Mouse (Mus musculus) small intestine, adult 2 months (tissue): ENCODE measurements around the gene Prss50. TPM values are rescaled to one million over a fixed set of nuclear protein-coding genes. Genes with fewer than 3 reads are reported as not detected.

Source experiments
- H3K27ac ChIP-seq: fragments of 200-500 bp; 2 replicates; pipeline ENCODE4 v1.5.1; 2012; ENCODE audit warnings: low read depth, low read length, control low read depth, inconsistent platforms; ENCODE audit not compliant: insufficient read depth
- H3K27me3 ChIP-seq: fragments of 200-500 bp; 2 replicates; pipeline ENCODE4 v1.6.1; 2012; ENCODE audit warnings: mild to moderate bottlenecking, moderate library complexity, low read length, inconsistent platforms; ENCODE audit not compliant: control insufficient read depth, insufficient read depth
- H3K36me3 ChIP-seq: fragments of 200-500 bp; 2 replicates; pipeline ENCODE4 v1.6.1; 2012; ENCODE audit warnings: mild to moderate bottlenecking, low read length, control low read depth, inconsistent platforms; ENCODE audit not compliant: control insufficient read depth, insufficient read depth
- H3K4me1 ChIP-seq: fragments of 200-500 bp; 2 replicates; pipeline ENCODE4 v1.6.1; 2012; ENCODE audit warnings: low read length, inconsistent platforms, mixed read lengths; ENCODE audit not compliant: control insufficient read depth, insufficient read depth, insufficient read length
- H3K4me3 ChIP-seq: fragments of 200-500 bp; 2 replicates; pipeline ENCODE4 v1.5.1; 2012; ENCODE audit warnings: low read depth, mild to moderate bottlenecking, control low read depth, inconsistent platforms, low read length, moderate library complexity
- CTCF ChIP-seq: fragments of 200-500 bp; IDR thresholded peaks from 2 replicates; pipeline ENCODE4 v1.5.1; 2012; ENCODE audit warnings: low read depth, mild to moderate bottlenecking, control low read depth, inconsistent platforms, low read length, moderate library complexity, mixed read lengths; ENCODE audit not compliant: insufficient replicate concordance, insufficient read length; ENCODE audit errors: extremely low read depth
- POLR2A ChIP-seq: fragments of 200-500 bp; IDR thresholded peaks from 2 replicates; pipeline ENCODE4 v1.6.1; 2012; ENCODE audit warnings: low read depth, mild to moderate bottlenecking, control low read depth, inconsistent platforms, low read length, moderate library complexity
- WGBS: fragments of 180-500 bp; shearing (Covaris S2); methylation state at CpG from one replicate; pipeline ENCODE4 v1.1.7; 2018; 5-methylcytosine and 5-hydroxymethylcytosine counted together
- polyA plus RNA-seq: library from polyadenylated mRNA; depleted of rRNA; stranded (reverse); fragments of >200 nt; gene quantifications from 2 replicates; pipeline ENCODE4 v1.2.3, GENCODE M21; 2012

Gene Prss50
- polyA plus RNA-seq, 1 experiment, result not detected

GRCm38 (mm10) chr9:110891077-110891828, 33.5 kb downstream of the Prss50 start:
- H3K36me3 ChIP-seq, result peaks cover 21% of the 10 kb centered on the region; the same call in 1 of the 2 replicates

GRCm38 (mm10) chr9:110892552-110892951, 34.8 kb downstream of the Prss50 start:
- Histone ChIP-seq H3K36me3 (peaks cover 19% of the 10 kb centered on the region; the same call in 1 of the 2 replicates), H3K27me3 (no peaks in the 10 kb centered on the region), H3K4me3 (no peak overlapping the region), H3K4me1 (peaks cover 13% of the 10 kb centered on the region), H3K27ac (no peak overlapping the region)
- WGBS, result 87% methylated on average over 3 of the region's 3 CpGs
- no peak for TF ChIP-seq CTCF
- no peak for TF ChIP-seq POLR2A

More at GRCm38 (mm10) chr9:110891077-110891828, 33.5 kb downstream of the Prss50 start:
- Histone ChIP-seq H3K27me3 (no peaks in the 10 kb centered on the region), H3K27ac (no peak overlapping the region), H3K4me3 (no peak overlapping the region), H3K4me1 (peaks cover 14% of the 10 kb centered on the region)
- WGBS, result 84% methylated on average over 12 of the region's 12 CpGs
- TF ChIP-seq POLR2A (no peak), CTCF (no peak)

DNA sequence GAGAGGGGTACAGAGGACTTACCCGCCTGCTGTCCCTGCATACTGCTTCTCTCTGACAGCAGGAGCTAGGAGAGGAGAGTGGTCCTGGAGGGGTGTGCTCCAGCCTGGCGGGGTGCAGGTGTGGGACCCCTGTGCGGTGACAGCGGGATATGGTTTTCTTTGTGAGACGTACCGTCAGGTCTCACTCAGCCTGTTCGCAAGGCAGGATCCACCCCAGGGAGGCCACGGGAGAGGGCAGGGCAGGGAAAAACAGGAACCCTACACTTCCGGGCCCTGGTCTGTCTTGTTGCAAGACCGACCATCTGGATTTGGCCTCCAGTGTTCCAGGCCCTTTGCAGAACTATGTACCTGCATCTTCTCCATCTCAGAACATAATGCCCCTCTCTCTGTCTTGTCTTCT, 35.7 kb downstream of the Prss50 start:
- H3K4me1 ChIP-seq, result peaks cover 13% of the 10 kb centered on the region
- WGBS, result 84% methylated on average over 10 of the region's 10 CpGs
- H3K27ac ChIP-seq, result no peak overlapping the region
- H3K4me3 ChIP-seq, result peak overlapping the region; percentile 28; the same call in 1 of the 2 replicates
- TF ChIP-seq CTCF (no peak), POLR2A (no peak)
- no peaks in the 10 kb centered on the region for H3K27me3 ChIP-seq
- H3K36me3 ChIP-seq, result peaks cover 22% of the 10 kb centered on the region; the same call in 1 of the 2 replicates

GRCm38 (mm10) chr9:110895507-110895906, 37.7 kb downstream of the Prss50 start:
- TF ChIP-seq POLR2A (no peak), CTCF (no peak)
- Histone ChIP-seq H3K36me3 (peaks cover 22% of the 10 kb centered on the region; the same call in 1 of the 2 replicates), H3K4me1 (peaks cover 2% of the 10 kb centered on the region; the same call in 1 of the 2 replicates), H3K27ac (no peak overlapping the region), H3K27me3 (no peaks in the 10 kb centered on the region), H3K4me3 (no peak overlapping the region)
- 66% methylated on average over 5 of the region's 5 CpGs for WGBS

- Histone ChIP-seq H3K27ac (no peak overlapping the region), H3K36me3 (peaks cover 22% of the 10 kb centered on the region; the same call in 1 of the 2 replicates), H3K27me3 (no peaks in the 10 kb centered on the region), H3K4me1 (no peaks in the 10 kb centered on the region), H3K4me3 (no peak overlapping the region)
- TF ChIP-seq CTCF, result no peak
- no peak for TF ChIP-seq POLR2A
- WGBS, result 71% methylated on average over 7 of the region's 7 CpGs
These were observed 38.2 kb downstream of the Prss50 start for GRCm38 (mm10) chr9:110895994-110896393.

DNA sequence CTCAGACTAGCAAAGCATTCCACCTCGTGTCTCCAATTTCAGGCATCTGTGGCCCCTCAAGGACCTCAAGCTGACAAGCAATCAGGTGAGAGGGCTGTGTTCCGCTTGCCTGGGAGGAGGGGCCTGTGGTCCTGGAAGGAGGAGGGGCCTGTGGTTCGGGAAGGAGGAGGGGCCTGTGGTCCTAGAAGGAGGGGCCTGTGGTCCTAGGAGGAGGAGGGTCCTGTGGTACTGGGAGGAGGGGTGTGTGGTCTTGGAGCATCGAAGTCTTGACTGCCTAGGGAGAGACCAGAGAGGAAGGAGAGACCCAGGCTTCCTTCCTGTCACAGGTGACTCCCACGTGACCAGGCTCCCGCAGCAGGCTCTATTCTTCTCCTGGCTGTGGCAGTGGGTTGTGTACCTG, 38.8 kb downstream of the Prss50 start:
- TF ChIP-seq POLR2A, result no peak
- TF ChIP-seq CTCF, result no peak
- Histone ChIP-seq H3K36me3 (peaks cover 21% of the 10 kb centered on the region; the same call in 1 of the 2 replicates), H3K27ac (no peak overlapping the region), H3K4me3 (no peak overlapping the region), H3K4me1 (no peaks in the 10 kb centered on the region), H3K27me3 (no peaks in the 10 kb centered on the region)
- WGBS, result 46% methylated on average over 6 of the region's 6 CpGs

DNA sequence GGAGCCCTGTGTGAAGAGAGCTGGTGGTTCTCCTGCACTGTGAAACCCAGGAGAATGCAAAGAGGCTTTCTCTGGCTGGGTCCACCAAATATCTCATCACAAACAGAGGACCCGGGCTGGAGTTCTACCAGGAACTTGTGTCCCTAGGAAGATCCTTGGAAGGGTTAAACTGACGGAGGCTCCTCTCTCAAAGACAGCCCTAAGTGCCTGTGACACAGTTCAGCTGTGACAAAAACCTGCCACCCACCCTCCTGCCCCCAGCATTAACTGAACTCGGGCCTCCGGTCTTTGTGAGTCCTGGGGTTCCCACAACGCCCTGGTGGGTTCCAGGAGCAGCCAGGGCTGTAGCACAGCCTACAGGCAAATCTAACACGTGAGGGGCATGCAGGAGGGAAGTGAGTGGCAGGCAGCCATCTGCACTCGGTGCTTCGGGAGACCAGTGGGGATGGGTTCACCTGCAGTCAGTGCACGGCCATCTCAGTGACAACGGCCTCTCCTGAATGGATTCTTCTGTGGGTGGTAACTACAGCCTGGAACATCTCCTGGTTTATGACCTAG, 41.8 kb downstream of the Prss50 start:
- 72% methylated on average over 10 of the region's 10 CpGs for WGBS

More for the DNA sequence above, 41.8 kb downstream of the Prss50 start:
- H3K36me3 ChIP-seq, result peaks cover 12% of the 10 kb centered on the region; the same call in 1 of the 2 replicates
- H3K4me1 ChIP-seq, result no peaks in the 10 kb centered on the region
- H3K27ac ChIP-seq, result no peak overlapping the region
- TF ChIP-seq CTCF, result no peak
- TF ChIP-seq POLR2A, result no peak
- no peaks in the 10 kb centered on the region for H3K27me3 ChIP-seq
- no peak overlapping the region for H3K4me3 ChIP-seq
